Mouse (Mus musculus) liver, embryonic 12.5 days (tissue): ENCODE measurements around the gene Lrig2. TPM values are rescaled to one million over a fixed set of nuclear protein-coding genes. Genes with fewer than 3 reads are reported as not detected.

Experiments
- ATAC-seq: fragments of 200-750 bp; cut with Nextera tagmentation; 2 replicates; pipeline ENCODE4 v1.8.0; 2017; ENCODE audit warnings: moderate number of reproducible peaks, mild to moderate bottlenecking, moderate library complexity
- H3K27ac ChIP-seq: fragments of 300-500 bp; sonication (generic); 2 replicates; pipeline ENCODE4 v1.5.1; 2016; ENCODE audit warnings: mild to moderate bottlenecking
- H3K27me3 ChIP-seq: fragments of 300-500 bp; sonication (generic); replicated peaks from 2 replicates; pipeline ENCODE4 v1.6.1; 2016; ENCODE audit warnings: mild to moderate bottlenecking, moderate library complexity
- H3K36me3 ChIP-seq: fragments of 300-500 bp; sonication (generic); 2 replicates; pipeline ENCODE4 v1.6.1; 2016; ENCODE audit warnings: mild to moderate bottlenecking, moderate library complexity
- H3K4me1 ChIP-seq: fragments of 300-500 bp; sonication (generic); 2 replicates; pipeline ENCODE4 v1.6.1; 2016
- H3K4me2 ChIP-seq: fragments of 300-500 bp; sonication (generic); 2 replicates; pipeline ENCODE4 v1.6.1; 2016; ENCODE audit warnings: mild to moderate bottlenecking, moderate library complexity
- H3K4me3 ChIP-seq: fragments of 300-500 bp; sonication (generic); 2 replicates; pipeline ENCODE4 v1.5.1; 2016; ENCODE audit warnings: mild to moderate bottlenecking, moderate library complexity
- H3K9ac ChIP-seq: fragments of 300-500 bp; sonication (generic); 2 replicates; pipeline ENCODE4 v1.6.1; 2016; ENCODE audit warnings: mild to moderate bottlenecking, moderate library complexity
- H3K9me3 ChIP-seq: fragments of 300-500 bp; sonication (generic); replicated peaks from 2 replicates; pipeline ENCODE4 v1.6.1; 2016; ENCODE audit warnings: mild to moderate bottlenecking, moderate library complexity
- WGBS: fragments of 180-500 bp; shearing (Covaris S2); methylation state at CpG from one replicate; pipeline ENCODE4 v1.1.7; 2016; ENCODE audit not compliant: insufficient replicate concordance; 5-methylcytosine and 5-hydroxymethylcytosine counted together
- polyA plus RNA-seq: library from polyadenylated mRNA; unstranded; fragments of >200 nt; fragmentation: Nextera tagmentation; extraction: Ambion mirVana; gene quantifications from 2 replicates; pipeline ENCODE4 v1.2.1, GENCODE M21; 2016

Lrig2 gene
- polyA plus RNA-seq, 1 experiment from 2014 or later: 5.4 TPM

- no peaks in the 10 kb centered on the region for H3K27me3 ChIP-seq
- ATAC-seq: 0 out of 2 replicates have a peak, but pooled peaks have one; percentile 20
- no peaks in the 10 kb centered on the region for H3K9me3 ChIP-seq
- H3K4me1 ChIP-seq: peaks cover 13% of the 10 kb centered on the region
- 60% methylated on average over 7 of the region's 7 CpGs for WGBS
- no peak overlapping the region for H3K9ac ChIP-seq
- no peak overlapping the region for H3K4me3 ChIP-seq
- H3K36me3 ChIP-seq: no peaks in the 10 kb centered on the region
- H3K4me2 ChIP-seq: no peak overlapping the region
- no peak overlapping the region for H3K27ac ChIP-seq
Measured at GRCm38 (mm10) chr3:104420929-104421328, 90.8 kb downstream of the Lrig2 start.

- no peaks in the 10 kb centered on the region for H3K27me3 ChIP-seq
- H3K4me3 ChIP-seq: no peak overlapping the region
- H3K27ac ChIP-seq: no peak overlapping the region
- H3K9me3 ChIP-seq: no peaks in the 10 kb centered on the region
- H3K9ac ChIP-seq: no peak overlapping the region
- ATAC-seq: peak; percentile 72
- peaks cover 13% of the 10 kb centered on the region for H3K4me1 ChIP-seq
- no peak overlapping the region for H3K4me2 ChIP-seq
- 9% methylated on average over 4 of the region's 4 CpGs for WGBS
- no peaks in the 10 kb centered on the region for H3K36me3 ChIP-seq
Measured at GRCm38 (mm10) chr3:104419990-104420389, 91.7 kb downstream of the Lrig2 start.

- no peak for ATAC-seq
- Histone ChIP-seq H3K4me3 (no peak overlapping the region), H3K36me3 (no peaks in the 10 kb centered on the region), H3K4me1 (peaks cover 13% of the 10 kb centered on the region), H3K9ac (no peak overlapping the region), H3K27ac (no peak overlapping the region), H3K4me2 (no peak overlapping the region), H3K9me3 (no peaks in the 10 kb centered on the region), H3K27me3 (no peaks in the 10 kb centered on the region)
- 53% methylated on average over 5 of the region's 5 CpGs for WGBS
Measured at GRCm38 (mm10) chr3:104416806-104417205, 94.9 kb downstream of the Lrig2 start.

GRCm38 (mm10) chr3:104412482-104412881 is 99.2 kb downstream of the Lrig2 start:
- no peak overlapping the region for H3K4me2 ChIP-seq
- H3K27ac ChIP-seq: no peak overlapping the region
- H3K4me1 ChIP-seq: no peaks in the 10 kb centered on the region
- H3K9me3 ChIP-seq: no peaks in the 10 kb centered on the region
- H3K27me3 ChIP-seq: no peaks in the 10 kb centered on the region
- no peak overlapping the region for H3K9ac ChIP-seq
- no peaks in the 10 kb centered on the region for H3K36me3 ChIP-seq
- WGBS: 68% methylated on average over 6 of the region's 6 CpGs
- no peak for ATAC-seq
- no peak overlapping the region for H3K4me3 ChIP-seq

- no peak overlapping the region for H3K9ac ChIP-seq
- ATAC-seq: no peak
- no peaks in the 10 kb centered on the region for H3K4me1 ChIP-seq
- 80% methylated on average over 7 of the region's 7 CpGs for WGBS
- no peak overlapping the region for H3K4me3 ChIP-seq
- no peak overlapping the region for H3K4me2 ChIP-seq
- no peaks in the 10 kb centered on the region for H3K36me3 ChIP-seq
- no peak overlapping the region for H3K27ac ChIP-seq
- no peaks in the 10 kb centered on the region for H3K9me3 ChIP-seq
- H3K27me3 ChIP-seq: no peaks in the 10 kb centered on the region
Measured at GRCm38 (mm10) chr3:104407506-104407905, 104.2 kb downstream of the Lrig2 start.

- no peak for ATAC-seq
- Histone ChIP-seq H3K9ac (no peak overlapping the region), H3K27ac (no peak overlapping the region), H3K4me3 (no peak overlapping the region), H3K36me3 (no peaks in the 10 kb centered on the region), H3K27me3 (no peaks in the 10 kb centered on the region), H3K4me1 (no peaks in the 10 kb centered on the region), H3K9me3 (no peaks in the 10 kb centered on the region), H3K4me2 (no peak overlapping the region)
- 40% methylated on average over 4 of the region's 4 CpGs for WGBS
Measured at GRCm38 (mm10) chr3:104403582-104403981, 108.1 kb downstream of the Lrig2 start.

GRCm38 (mm10) chr3:104401176-104401575 is 110.5 kb downstream of the Lrig2 start:
- H3K27me3 ChIP-seq: no peaks in the 10 kb centered on the region
- H3K9ac ChIP-seq: no peak overlapping the region
- no peak overlapping the region for H3K4me2 ChIP-seq
- no peak for ATAC-seq
- no peaks in the 10 kb centered on the region for H3K9me3 ChIP-seq
- no peak overlapping the region for H3K4me3 ChIP-seq
- 64% methylated on average over 2 of the region's 2 CpGs for WGBS
- H3K4me1 ChIP-seq: no peaks in the 10 kb centered on the region
- no peaks in the 10 kb centered on the region for H3K36me3 ChIP-seq
- no peak overlapping the region for H3K27ac ChIP-seq

GRCm38 (mm10) chr3:104400126-104400525 is 111.6 kb downstream of the Lrig2 start:
- Histone ChIP-seq H3K4me1 (no peaks in the 10 kb centered on the region), H3K27me3 (no peaks in the 10 kb centered on the region), H3K9ac (no peak overlapping the region), H3K4me2 (no peak overlapping the region), H3K36me3 (no peaks in the 10 kb centered on the region), H3K9me3 (no peaks in the 10 kb centered on the region), H3K27ac (no peak overlapping the region), H3K4me3 (no peak overlapping the region)
- no peak for ATAC-seq
- 68% methylated on average over 5 of the region's 5 CpGs for WGBS

- Histone ChIP-seq H3K27ac (no peak overlapping the region), H3K4me1 (no peaks in the 10 kb centered on the region), H3K4me2 (no peak overlapping the region), H3K4me3 (no peak overlapping the region), H3K9ac (no peak overlapping the region), H3K36me3 (no peaks in the 10 kb centered on the region), H3K27me3 (no peaks in the 10 kb centered on the region), H3K9me3 (no peaks in the 10 kb centered on the region)
- WGBS: 73% methylated on average over 10 of the region's 10 CpGs
- no peak for ATAC-seq
Measured at GRCm38 (mm10) chr3:104399296-104400045, 112.2 kb downstream of the Lrig2 start.

- ATAC-seq: no peak
- Histone ChIP-seq H3K4me3 (no peak overlapping the region), H3K36me3 (no peaks in the 10 kb centered on the region)
Measured at GRCm38 (mm10) chr3:104397316-104397715, 114.4 kb downstream of the Lrig2 start.

GRCm38 (mm10) chr3:104396736-104397081 is 115.0 kb downstream of the Lrig2 start:
- Histone ChIP-seq H3K4me1 (no peaks in the 10 kb centered on the region), H3K4me2 (no peak overlapping the region), H3K36me3 (no peaks in the 10 kb centered on the region), H3K9ac (no peak overlapping the region), H3K9me3 (no peaks in the 10 kb centered on the region), H3K27me3 (no peaks in the 10 kb centered on the region), H3K4me3 (no peak overlapping the region), H3K27ac (no peak overlapping the region)
- ATAC-seq: no peak
- 52% methylated on average over 3 of the region's 3 CpGs for WGBS

More at GRCm38 (mm10) chr3:104397316-104397715, 114.4 kb downstream of the Lrig2 start:
- no peaks in the 10 kb centered on the region for H3K9me3 ChIP-seq
- no peaks in the 10 kb centered on the region for H3K27me3 ChIP-seq
- WGBS: 74% methylated on average over 9 of the region's 9 CpGs
- H3K4me2 ChIP-seq: no peak overlapping the region
- H3K9ac ChIP-seq: no peak overlapping the region
- no peak overlapping the region for H3K27ac ChIP-seq
- H3K4me1 ChIP-seq: no peaks in the 10 kb centered on the region

GRCm38 (mm10) chr3:104396067-104396735 is 115.5 kb downstream of the Lrig2 start:
- WGBS: 68% methylated on average over 11 of the region's 11 CpGs
- Histone ChIP-seq H3K4me3 (no peak overlapping the region), H3K27me3 (no peaks in the 10 kb centered on the region), H3K9ac (no peak overlapping the region), H3K4me1 (no peaks in the 10 kb centered on the region), H3K4me2 (no peak overlapping the region), H3K9me3 (no peaks in the 10 kb centered on the region), H3K27ac (no peak overlapping the region), H3K36me3 (no peaks in the 10 kb centered on the region)
- no peak for ATAC-seq
